Mouse (Mus musculus): Measurements from ENCODE around the gene Nemp2.
"Not testable (repeated sequence)": the region's sequence is repeated elsewhere in the genome, so short reads cannot be mapped to it uniquely, and the experiment has no call there.

Gene Nemp2

GRCm38 (mm10) chr1:52653366-52653765, 22.9 kb downstream of the Nemp2 start:
- no peak for DNase-seq (ENCODE audit: low read depth, low spot score)

GRCm38 (mm10) chr1:52655153-52655552, 24.6 kb downstream of the Nemp2 start:
- DNase-seq (ENCODE audit: low read depth, low spot score) = no peak

DNA sequence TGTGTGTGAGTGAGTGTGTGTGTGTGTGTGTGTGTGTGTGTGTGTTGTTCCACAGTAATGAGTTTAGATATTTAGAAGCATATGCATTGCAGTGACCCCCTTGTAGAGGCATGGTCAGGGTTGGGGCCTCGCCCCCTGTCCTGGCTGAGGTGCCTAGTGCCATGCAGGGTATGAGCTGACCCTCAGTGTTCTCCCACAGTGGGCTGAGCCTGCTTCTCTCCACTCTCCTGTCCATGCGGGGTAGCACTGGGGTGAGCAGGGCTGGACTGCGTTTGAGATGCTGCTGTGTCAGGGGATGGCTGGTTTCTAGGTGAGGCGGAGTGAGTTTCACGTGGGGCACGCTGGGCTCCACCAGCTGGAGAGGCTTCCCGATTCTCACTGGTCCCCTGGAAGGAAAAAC, 27.7 kb downstream of the Nemp2 start:
- DNase-seq (ENCODE audit: low read depth, low spot score) = no peak

DNA sequence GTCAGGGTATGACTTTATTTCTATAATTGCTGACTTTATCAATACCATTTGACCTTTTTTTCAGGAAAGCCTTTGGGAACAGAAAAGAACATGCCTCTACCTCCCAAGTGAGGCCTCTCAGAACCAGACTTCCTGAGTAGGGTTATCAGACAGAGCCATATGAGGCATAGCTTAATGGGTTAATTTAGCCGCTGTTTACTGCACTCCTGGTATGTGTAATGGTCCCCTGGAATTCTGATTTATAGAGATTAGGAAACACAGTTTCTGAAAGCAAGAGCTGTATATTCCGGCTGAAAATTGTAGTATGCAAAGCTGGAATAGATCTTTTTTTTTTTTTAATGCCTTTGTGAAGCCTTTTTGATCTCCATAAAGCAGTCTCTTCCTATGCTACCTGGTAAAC, 29.8 kb downstream of the Nemp2 start:
- DNase-seq (ENCODE audit: low read depth, low spot score) = no peak

DNA sequence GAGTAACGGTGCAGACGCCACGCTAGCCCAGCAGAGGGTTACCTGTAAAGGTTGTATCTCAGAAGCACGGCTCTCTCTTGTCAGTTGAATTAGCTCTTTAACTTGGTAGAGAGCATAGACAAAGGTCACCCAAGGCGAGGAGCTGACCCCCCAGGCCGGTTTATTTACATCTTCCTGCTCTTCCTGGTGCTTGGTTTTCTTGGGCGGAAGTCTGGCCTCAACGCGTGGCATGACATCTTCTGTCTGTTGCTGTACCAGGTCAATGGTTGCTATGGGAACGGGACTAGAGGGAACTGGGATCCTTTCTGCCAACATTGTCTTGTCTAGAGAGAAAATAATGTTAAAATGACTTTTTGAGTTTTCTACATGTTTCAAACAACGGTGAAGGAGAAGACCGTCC, 30.3 kb downstream of the Nemp2 start:
- DNase-seq (ENCODE audit: low read depth, low spot score) = no peak

DNA sequence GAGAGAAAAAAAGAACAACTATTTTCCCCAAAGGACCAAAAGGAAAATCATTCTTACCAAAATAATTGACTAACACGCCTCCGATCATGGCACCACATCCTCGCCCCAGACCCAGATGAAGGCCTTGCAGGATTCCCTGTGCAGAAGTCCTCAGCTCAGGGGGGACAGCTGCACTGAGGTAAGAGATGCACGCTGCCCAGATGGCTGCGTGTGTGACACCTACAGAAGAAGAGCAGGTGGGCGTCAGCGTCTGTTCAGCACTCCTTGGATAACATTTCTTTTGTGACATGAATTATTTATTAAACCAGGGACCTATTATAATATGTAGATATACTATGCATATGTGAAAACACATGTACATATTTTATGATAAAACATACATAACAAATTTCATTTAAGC, 32.7 kb downstream of the Nemp2 start:
- no peak for DNase-seq (ENCODE audit: low read depth, low spot score)

DNA sequence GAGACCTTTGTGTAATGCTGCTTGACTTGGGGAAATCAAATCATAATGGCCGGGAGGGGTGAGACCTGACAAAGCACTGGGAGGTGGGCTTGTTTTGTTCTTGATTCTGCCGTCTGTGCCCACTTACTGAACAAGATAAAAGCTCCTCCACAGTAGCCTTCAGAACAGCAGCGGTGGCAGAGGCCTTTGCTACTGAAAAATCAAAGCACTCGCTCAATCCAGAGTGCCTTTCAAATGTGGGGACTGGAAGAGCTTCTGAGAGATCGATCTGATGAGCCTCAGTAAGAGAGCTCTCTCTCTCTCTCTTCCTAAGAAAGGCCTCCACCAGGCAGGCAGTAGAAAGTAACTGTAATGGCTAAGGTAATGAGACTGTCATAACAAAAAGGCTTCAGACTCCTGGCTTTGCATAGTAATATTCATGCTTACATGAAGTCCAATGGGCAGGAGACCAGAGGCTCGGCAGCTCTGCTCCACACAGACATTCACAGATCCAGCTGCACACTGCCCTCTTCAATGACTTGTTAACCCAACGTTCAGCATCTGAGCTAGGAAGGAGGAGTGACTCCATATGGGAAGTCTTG, 38.3 kb downstream of the Nemp2 start:
- no peak for DNase-seq (ENCODE audit: low read depth, low spot score)

DNA sequence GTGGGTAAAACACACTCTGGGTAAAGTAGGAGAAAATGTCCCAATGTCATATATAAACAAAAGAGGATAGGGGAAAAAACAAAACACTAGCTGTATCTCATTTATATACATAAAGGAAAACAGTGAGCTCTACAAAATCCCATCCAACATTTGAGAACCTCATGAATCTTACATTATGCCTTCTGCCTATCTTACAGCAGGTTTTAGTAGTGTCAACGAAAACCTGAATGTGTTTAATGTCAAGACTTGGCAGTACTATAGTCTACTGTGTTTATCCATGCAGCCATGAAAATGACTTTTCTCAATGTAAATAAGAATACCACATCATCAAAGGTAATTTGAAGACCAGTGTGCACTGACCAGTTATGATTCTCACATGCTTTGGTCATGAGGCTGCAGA, 39.4 kb downstream of the Nemp2 start:
- DNase-seq (ENCODE audit: low read depth, low spot score) = no peak

DNA sequence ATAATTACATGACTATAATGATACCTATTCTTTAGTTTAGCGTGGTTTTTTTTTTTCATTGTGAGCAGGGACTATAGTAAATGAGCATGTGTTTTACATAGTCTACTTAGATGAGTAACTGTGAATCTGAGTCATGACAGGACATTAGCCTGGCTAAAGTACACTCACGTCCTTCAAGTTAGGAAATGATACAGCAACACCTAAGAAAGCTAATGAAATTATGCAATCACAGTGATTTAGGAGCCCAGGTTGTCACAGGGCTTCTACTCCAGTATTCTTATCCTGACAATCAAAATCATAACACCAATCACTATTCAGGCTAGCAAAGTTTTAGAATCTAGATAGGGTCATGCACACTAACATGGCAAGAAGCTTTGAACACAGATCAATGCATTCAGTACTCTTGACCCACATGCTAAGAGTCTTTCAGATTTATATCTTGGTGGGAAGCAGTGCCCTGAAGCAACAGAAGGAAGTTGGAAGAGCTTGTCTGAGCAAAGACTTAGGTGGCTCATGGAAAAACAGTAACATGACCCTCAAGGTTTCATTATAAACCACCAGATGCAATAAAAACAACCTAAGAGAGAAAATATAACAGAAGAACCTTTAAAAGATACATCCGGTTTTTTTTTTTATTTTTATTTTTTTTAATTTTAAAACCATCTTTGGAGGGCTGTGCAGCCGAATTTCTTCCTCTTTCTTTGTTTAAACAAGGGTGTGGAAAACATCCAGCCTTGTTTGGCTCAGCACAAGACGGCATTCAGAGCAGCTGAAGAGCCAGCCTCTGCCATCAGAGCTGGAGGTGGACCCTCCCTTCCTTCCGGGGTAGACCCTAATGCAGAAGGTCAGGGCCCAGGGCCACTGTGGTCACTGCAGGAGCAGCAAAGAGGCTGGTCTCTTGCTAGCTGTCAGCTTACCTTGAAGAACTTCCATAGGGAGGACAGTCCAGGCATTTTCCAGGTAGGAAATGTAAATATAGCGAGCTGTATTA, 45.4 kb downstream of the Nemp2 start:
- DNase-seq (ENCODE audit: low read depth, low spot score) = no peak

DNA sequence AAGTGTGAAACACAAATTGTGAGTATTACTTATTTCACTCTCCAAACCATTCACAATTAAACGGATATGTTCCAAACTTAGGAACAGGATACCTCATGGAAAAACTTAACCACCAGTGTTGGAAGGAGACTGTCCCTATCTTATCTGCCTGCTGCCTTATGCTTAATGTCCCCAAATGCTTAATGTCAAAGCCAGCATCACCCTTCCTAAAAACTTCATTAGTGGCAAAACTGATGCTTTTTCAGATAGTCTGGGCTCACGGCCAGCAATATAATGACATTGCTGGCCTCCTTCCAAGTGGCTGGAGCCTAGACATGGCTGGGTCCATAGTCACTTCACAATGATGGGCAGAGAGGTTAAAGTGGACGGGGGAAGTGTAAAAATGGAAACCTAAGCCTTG, 46.1 kb downstream of the Nemp2 start:
- DNase-seq (ENCODE audit: low read depth, low spot score) = no peak

DNA sequence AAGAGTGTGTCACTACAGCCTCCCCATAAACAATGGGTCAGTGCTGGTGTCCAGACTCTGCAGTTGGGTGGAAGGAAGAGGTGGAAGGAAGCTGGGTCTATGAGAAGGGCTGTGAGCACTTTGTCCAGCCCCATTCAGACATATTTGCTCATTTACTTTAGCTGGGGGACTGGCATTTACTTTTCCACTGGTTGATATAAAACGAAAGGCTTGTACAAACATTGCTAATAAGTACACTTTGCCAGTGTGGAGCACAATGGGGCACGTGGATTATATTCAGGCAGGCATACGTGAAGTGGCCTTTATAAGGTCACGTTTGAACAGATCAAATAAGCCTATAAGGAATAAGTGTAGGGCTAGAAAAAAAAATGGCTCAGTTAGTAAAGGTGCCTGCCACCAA, 53.0 kb downstream of the Nemp2 start:
- no peak for DNase-seq (ENCODE audit: low read depth, low spot score)

DNA sequence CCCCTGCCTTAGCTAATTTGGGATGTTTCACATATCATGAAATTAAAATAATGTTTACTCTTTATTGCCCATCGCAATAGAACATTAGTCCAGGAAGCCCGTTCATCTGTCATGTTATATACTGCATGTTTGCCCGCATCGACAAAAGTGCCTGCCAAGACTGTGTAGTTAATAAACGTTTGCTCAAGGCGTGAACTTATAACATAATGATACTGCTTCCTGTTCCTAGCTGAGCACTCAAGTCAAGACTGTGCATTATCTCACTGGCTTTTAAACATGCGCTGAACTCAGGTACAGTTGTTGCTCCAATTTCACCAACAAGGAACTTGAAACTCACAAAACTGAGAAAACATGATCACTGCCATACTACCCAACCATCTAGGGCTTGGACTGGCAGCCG, 57.1 kb downstream of the Nemp2 start:
- no peak for DNase-seq (ENCODE audit: low read depth, low spot score)

DNA sequence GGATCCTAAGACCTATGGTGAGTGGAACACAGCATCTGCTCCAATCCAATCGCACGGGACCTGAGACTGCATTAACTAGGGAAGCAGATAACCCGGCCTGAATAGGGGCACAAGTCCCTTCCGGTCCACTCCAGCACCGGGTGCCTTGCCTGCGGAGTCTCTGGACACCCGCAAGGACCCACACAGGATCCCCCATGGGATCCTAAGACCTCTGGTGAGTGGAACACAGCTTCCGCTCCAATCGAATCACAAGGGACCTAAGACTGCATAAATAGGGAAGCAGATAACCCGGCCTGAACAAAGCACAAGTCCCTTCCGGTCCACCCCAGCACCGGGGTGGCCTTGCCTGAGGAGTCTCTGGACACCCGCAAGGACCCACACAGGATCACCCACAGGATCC, 64.0 kb downstream of the Nemp2 start:
- not testable (repeated sequence) for DNase-seq (ENCODE audit: low read depth, low spot score)
